Mouse (Mus musculus) CH12.LX (cell line): ENCODE results near the gene Fez2. TPM values are rescaled to one million over a fixed set of nuclear protein-coding genes. Genes with fewer than 3 reads are reported as not detected.

ENCODE experiments used
- DNase-seq: peaks from one replicate; pipeline ENCODE4 v3.0.0-alpha.2; 2013; ENCODE audit errors: extremely low read depth
- H3K27ac ChIP-seq: 2 replicates; pipeline ENCODE4 v1.5.1; 2012; ENCODE audit warnings: low read depth, mild to moderate bottlenecking, control low read depth, moderate library complexity; ENCODE audit not compliant: insufficient read depth
- H3K27me3 ChIP-seq: replicated peaks from 2 replicates; pipeline ENCODE3; 2012; ENCODE audit warnings: inconsistent platforms
- H3K36me3 ChIP-seq, 2 experiments: replicated peaks in 1 of 2; 2 replicates each; pipeline versions ENCODE3 to v1.6.1; 2012; ENCODE audit warnings: inconsistent platforms in 1 of 2, low read length in 1 of 2, mild to moderate bottlenecking in 1 of 2, mixed read lengths in 1 of 2, moderate library complexity in 1 of 2; ENCODE audit not compliant: control insufficient read depth in 1 of 2, insufficient read depth in 1 of 2
- H3K4me1 ChIP-seq, 2 experiments: 2 replicates each; pipeline ENCODE4 v1.6.1; 2012; ENCODE audit warnings: inconsistent platforms in 1 of 2, moderate library complexity in 1 of 2; ENCODE audit not compliant: insufficient read depth in 2 of 2, control insufficient read depth in 1 of 2
- H3K4me2 ChIP-seq: 2 replicates; pipeline ENCODE4 v1.6.1; 2012; ENCODE audit warnings: low read depth, mild to moderate bottlenecking, control low read depth; ENCODE audit not compliant: poor library complexity, insufficient read depth, severe bottlenecking
- H3K4me3 ChIP-seq, 3 experiments: fragments of 150-350 bp in 1 of 3; sonication (generic) in 1 of 3; replicated peaks in 1 of 3; 2 replicates each; pipeline versions ENCODE3 to v1.5.1; 2011 to 2012; ENCODE audit warnings: low read depth in 2 of 3, low read length in 2 of 3, mild to moderate bottlenecking in 2 of 3, moderate library complexity in 2 of 3, control low read depth in 1 of 3, improper control_type of control experiment in 1 of 3, inconsistent platforms in 1 of 3, mixed read lengths in 1 of 3; ENCODE audit not compliant: poor library complexity in 1 of 3
- H3K79me2 ChIP-seq: replicated peaks from 2 replicates; pipeline ENCODE4 v1.6.1; 2012; ENCODE audit warnings: mild to moderate bottlenecking, moderate library complexity; ENCODE audit not compliant: control insufficient read depth, poor library complexity, insufficient read depth, severe bottlenecking; ENCODE audit errors: extremely low read depth
- H3K9ac ChIP-seq: 2 replicates; pipeline ENCODE4 v1.6.1; 2012; ENCODE audit warnings: low read depth, mild to moderate bottlenecking, control low read depth, moderate library complexity; ENCODE audit not compliant: insufficient read depth
- H3K9me3 ChIP-seq: replicated peaks from 2 replicates; pipeline ENCODE3; 2012; ENCODE audit warnings: low read length, inconsistent platforms, mixed read lengths
- BHLHE40 ChIP-seq: IDR thresholded peaks from 2 replicates; pipeline ENCODE4 v1.6.1; 2011; ENCODE audit warnings: mild to moderate bottlenecking, low read depth, low read length, improper control_type of control experiment
- CHD1 ChIP-seq: IDR thresholded peaks from 2 replicates; pipeline ENCODE4 v1.6.1; 2012; ENCODE audit warnings: low read depth, low read length, improper control_type of control experiment, inconsistent platforms
- CHD2 ChIP-seq: IDR thresholded peaks from 2 replicates; pipeline ENCODE4 v1.6.1; 2011; ENCODE audit warnings: low read length, improper control_type of control experiment
- CTCF ChIP-seq, 2 experiments: IDR thresholded peaks in 1 of 2; conservative IDR thresholded peaks in 1 of 2; 2 replicates each; pipeline ENCODE4 v1.5.1; 2011 to 2012; ENCODE audit warnings: low read depth in 2 of 2, low read length in 2 of 2, improper control_type of control experiment in 1 of 2, inconsistent platforms in 1 of 2, mild to moderate bottlenecking in 1 of 2, moderate library complexity in 1 of 2
- E2F4 ChIP-seq: IDR thresholded peaks from 2 replicates; pipeline ENCODE4 v1.6.1; 2011; ENCODE audit warnings: low read depth, low read length, improper control_type of control experiment; ENCODE audit not compliant: insufficient replicate concordance
- ELF1 ChIP-seq: IDR thresholded peaks from 2 replicates; pipeline ENCODE4 v1.6.1; 2014; ENCODE audit warnings: low read depth, mild to moderate bottlenecking, inconsistent platforms, low read length, improper control_type of control experiment
- EP300 ChIP-seq: IDR thresholded peaks from 2 replicates; pipeline ENCODE4 v1.6.1; 2011; ENCODE audit warnings: low read length, improper control_type of control experiment
- ETS1 ChIP-seq: conservative IDR thresholded peaks from 2 replicates; pipeline ENCODE4 v1.6.1; 2012; ENCODE audit warnings: low read depth, mild to moderate bottlenecking, inconsistent platforms, low read length, improper control_type of control experiment, moderate library complexity
- GABPA ChIP-seq: IDR thresholded peaks from 2 replicates; pipeline ENCODE4 v1.6.1; 2012; ENCODE audit warnings: low read depth, low read length, improper control_type of control experiment, inconsistent platforms; ENCODE audit not compliant: insufficient replicate concordance
- HCFC1 ChIP-seq: IDR thresholded peaks from 2 replicates; pipeline ENCODE4 v1.6.1; 2012; ENCODE audit warnings: low read depth, mild to moderate bottlenecking, inconsistent platforms, low read length, improper control_type of control experiment
- IRF4 ChIP-seq: IDR thresholded peaks from 2 replicates; pipeline ENCODE4 v1.6.1; 2014; ENCODE audit warnings: low read depth, mild to moderate bottlenecking, inconsistent platforms, low read length, improper control_type of control experiment
- JUN ChIP-seq: IDR thresholded peaks from 2 replicates; pipeline ENCODE4 v1.6.1; 2011; ENCODE audit warnings: low read depth, mild to moderate bottlenecking, low read length, improper control_type of control experiment, moderate library complexity; ENCODE audit not compliant: insufficient read depth
- JUND ChIP-seq: conservative IDR thresholded peaks from 2 replicates; pipeline ENCODE4 v1.6.1; 2011; ENCODE audit warnings: low read depth, low read length, improper control_type of control experiment
- KAT2A ChIP-seq: IDR thresholded peaks from 2 replicates; pipeline ENCODE4 v1.6.1; 2012; ENCODE audit warnings: low read length, improper control_type of control experiment, inconsistent platforms; ENCODE audit not compliant: insufficient replicate concordance
- MAFK ChIP-seq: IDR thresholded peaks from 2 replicates; pipeline ENCODE4 v1.6.1; 2011; ENCODE audit warnings: low read length, improper control_type of control experiment; ENCODE audit not compliant: insufficient replicate concordance
- MAX ChIP-seq: IDR thresholded peaks from 2 replicates; pipeline ENCODE4 v1.6.1; 2011; ENCODE audit warnings: low read length, improper control_type of control experiment
- MAZ ChIP-seq: IDR thresholded peaks from 2 replicates; pipeline ENCODE4 v1.6.1; 2012; ENCODE audit warnings: low read depth, mild to moderate bottlenecking, inconsistent platforms, low read length, improper control_type of control experiment, moderate library complexity
- MEF2A ChIP-seq: IDR thresholded peaks from 2 replicates; pipeline ENCODE4 v1.6.1; 2014; ENCODE audit warnings: low read depth, mild to moderate bottlenecking, inconsistent platforms, low read length, improper control_type of control experiment, borderline replicate concordance
- MXI1 ChIP-seq: IDR thresholded peaks from 2 replicates; pipeline ENCODE4 v1.6.1; 2011; ENCODE audit warnings: mild to moderate bottlenecking, low read depth, low read length, improper control_type of control experiment
- MYC ChIP-seq: IDR thresholded peaks from 2 replicates; pipeline ENCODE4 v1.6.1; 2011; ENCODE audit warnings: low read depth, mild to moderate bottlenecking, improper control_type of control experiment, low read length
- NELFE ChIP-seq: IDR thresholded peaks from 2 replicates; pipeline ENCODE4 v1.6.1; 2011; ENCODE audit warnings: low read depth, low read length, improper control_type of control experiment
- NRF1 ChIP-seq: IDR thresholded peaks from 2 replicates; pipeline ENCODE4 v1.6.1; 2014; ENCODE audit warnings: low read depth, mild to moderate bottlenecking, inconsistent platforms, low read length, improper control_type of control experiment, moderate library complexity
- PAX5 ChIP-seq: IDR thresholded peaks from 2 replicates; pipeline ENCODE4 v1.6.1; 2012; ENCODE audit warnings: low read length, inconsistent platforms, mixed read lengths
- POLR2A ChIP-seq: IDR thresholded peaks from 2 replicates; pipeline ENCODE4 v1.6.1; 2011; ENCODE audit warnings: low read depth, mild to moderate bottlenecking, improper control_type of control experiment, low read length
- POLR2AphosphoS2 ChIP-seq: IDR thresholded peaks from 2 replicates; pipeline ENCODE4 v1.6.1; 2011; ENCODE audit warnings: low read depth, low read length, improper control_type of control experiment
- RAD21 ChIP-seq: IDR thresholded peaks from 2 replicates; pipeline ENCODE4 v1.6.1; 2011; ENCODE audit warnings: low read depth, mild to moderate bottlenecking, low read length, improper control_type of control experiment, moderate library complexity
- RCOR1 ChIP-seq: conservative IDR thresholded peaks from 2 replicates; pipeline ENCODE4 v1.6.1; 2012; ENCODE audit warnings: low read depth, mild to moderate bottlenecking, inconsistent platforms, low read length, improper control_type of control experiment
- SIN3A ChIP-seq: IDR thresholded peaks from 2 replicates; pipeline ENCODE4 v1.6.1; 2012; ENCODE audit warnings: low read length, improper control_type of control experiment, inconsistent platforms
- SMC3 ChIP-seq: IDR thresholded peaks from 2 replicates; pipeline ENCODE4 v1.6.1; 2011; ENCODE audit warnings: low read depth, low read length, improper control_type of control experiment
- TBP ChIP-seq: conservative IDR thresholded peaks from 2 replicates; pipeline ENCODE4 v1.6.1; 2011; ENCODE audit warnings: low read depth, low read length, improper control_type of control experiment
- TCF12 ChIP-seq: IDR thresholded peaks from 2 replicates; pipeline ENCODE4 v1.6.1; 2014; ENCODE audit warnings: low read depth, mild to moderate bottlenecking, inconsistent platforms, low read length, improper control_type of control experiment
- UBTF ChIP-seq: IDR thresholded peaks from 2 replicates; pipeline ENCODE4 v1.6.1; 2012; ENCODE audit warnings: low read depth, mild to moderate bottlenecking, inconsistent platforms, low read length, improper control_type of control experiment, moderate library complexity
- USF1 ChIP-seq: IDR thresholded peaks from 2 replicates; pipeline ENCODE4 v1.6.1; 2014; ENCODE audit warnings: low read depth, mild to moderate bottlenecking, inconsistent platforms, low read length, improper control_type of control experiment
- USF2 ChIP-seq: conservative IDR thresholded peaks from 2 replicates; pipeline ENCODE4 v1.6.1; 2011; ENCODE audit warnings: low read depth, low read length, improper control_type of control experiment
- ZC3H11A ChIP-seq: IDR thresholded peaks from 2 replicates; pipeline ENCODE4 v1.6.1; 2012; ENCODE audit warnings: low read depth, mild to moderate bottlenecking, inconsistent platforms, low read length, improper control_type of control experiment
- ZKSCAN1 ChIP-seq: IDR thresholded peaks from 2 replicates; pipeline ENCODE4 v1.6.1; 2012; ENCODE audit warnings: low read depth, inconsistent platforms, low read length, improper control_type of control experiment, borderline replicate concordance
- ZMIZ1 ChIP-seq: IDR thresholded peaks from 2 replicates; pipeline ENCODE4 v1.6.1; 2012; ENCODE audit warnings: low read depth, mild to moderate bottlenecking, inconsistent platforms, low read length, improper control_type of control experiment
- ZNF384 ChIP-seq: IDR thresholded peaks from 2 replicates; pipeline ENCODE4 v1.6.1; 2012; ENCODE audit warnings: low read depth, low read length, improper control_type of control experiment, inconsistent platforms
- dilution Hi-C: fragments of 300-500 bp; cut with MboI; formaldehyde crosslinking; loops from 2 replicates; pipeline ENCODE4 v1.14.3; 2020; ENCODE audit warnings: low sequenced_read_pairs; ENCODE audit not compliant: extremely low pct_unique_long_range_greater_than_20kb, extremely low pct_ligation_motif_present
- in situ Hi-C: fragments of 300-500 bp; cut with MboI; formaldehyde crosslinking; loops from 3 replicates; pipeline ENCODE4 v1.14.3; 2019; ENCODE audit warnings: low sequenced_read_pairs, low pct_ligation_motif_present, low pct_unique_long_range_greater_than_20kb, mixed read lengths
- polyA plus RNA-seq: library from polyadenylated mRNA; unstranded; fragments of >175 nt; gene quantifications from 2 replicates; pipeline ENCODE4 v1.2.1, GENCODE M21; 2012; ENCODE audit warnings: low read depth; ENCODE audit not compliant: insufficient read length
- total RNA-seq, 2 experiments: library from RNA; depleted of rRNA; stranded (reverse); fragments of 300-350 nt in 1 of 2; fragments of >200 nt in 1 of 2; gene quantifications; 2 replicates each; pipeline ENCODE4 v1.2.3; 2012 to 2014

Gene Fez2
- total and polyA plus RNA-seq, 3 experiments, result 13.5 to 18.7 (median 14.2) TPM

DNA sequence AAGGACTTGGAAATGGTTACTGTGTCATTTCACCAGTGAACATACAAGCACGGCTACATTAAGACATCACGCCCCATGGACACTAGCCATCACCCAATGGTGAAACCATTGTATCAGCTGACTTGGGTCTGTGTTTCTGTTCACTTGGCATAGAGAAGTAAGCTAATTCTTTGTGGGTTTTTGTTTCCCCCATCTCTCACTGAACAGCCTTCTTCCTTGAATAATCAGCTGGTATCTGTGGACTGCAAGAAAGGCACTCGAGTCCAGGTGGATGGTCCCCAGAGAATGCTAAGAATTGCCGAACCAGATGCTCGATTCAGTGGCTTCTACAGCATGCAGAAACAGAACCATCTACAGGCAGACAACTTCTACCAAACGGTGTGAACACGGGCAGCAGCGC is 44.1 kb downstream of the Fez2 start:
- dilution Hi-C loops, result no loop called here
- H3K36me3 ChIP-seq, result peaks cover 44 to 76% of the 10 kb centered on the region in 2 experiments

DNA sequence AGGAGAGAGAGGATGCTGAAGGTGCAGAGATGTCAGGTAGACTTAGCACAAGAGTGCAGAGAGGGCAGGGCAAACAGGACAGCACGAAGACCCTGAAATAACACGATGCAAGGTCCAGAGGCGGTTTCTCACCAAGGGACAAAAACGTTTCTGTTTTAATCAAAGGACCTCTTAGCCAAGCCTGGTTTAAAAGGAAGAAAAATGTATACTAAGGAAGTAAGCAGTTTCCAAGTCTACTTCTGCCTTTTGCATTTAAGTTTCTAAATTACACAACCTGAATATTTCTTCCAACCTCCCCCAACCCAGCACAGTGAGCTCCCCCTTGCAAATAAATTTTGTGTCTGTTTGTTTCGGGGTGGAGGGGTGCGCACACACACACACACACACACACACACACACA is 44.8 kb downstream of the Fez2 start:
- in situ Hi-C loops, result no loop called here
- 0 out of 2 replicates have a peak, but pooled peaks have one; percentile 24 for TF ChIP-seq CHD2
- TF ChIP-seq IRF4, result peak; percentile 60; the same call in 1 of the 2 replicates
- TF ChIP-seq ETS1, result no peak
- TF ChIP-seq PAX5, result no peak
- peak; percentile 39 for TF ChIP-seq EP300
- H3K9me3 ChIP-seq, result no peaks in the 10 kb centered on the region
- no peaks in the 10 kb centered on the region for H3K79me2 ChIP-seq
- H3K36me3 ChIP-seq, result peaks cover 45 to 76% of the 10 kb centered on the region in 2 experiments
- H3K27me3 ChIP-seq, result no peaks in the 10 kb centered on the region
- DNase-seq, result no peak
- H3K4me3 ChIP-seq, result peak overlapping the region in 1 of 3 experiments; percentile 19
- peak overlapping the region; percentile 92 for H3K27ac ChIP-seq
- dilution Hi-C loops, result no loop called here
- peaks cover 13 to 39% of the 10 kb centered on the region in 2 experiments for H3K4me1 ChIP-seq
- peak overlapping the region; percentile 69 for H3K4me2 ChIP-seq
- no peak overlapping the region for H3K9ac ChIP-seq

More for the DNA sequence above, 44.1 kb downstream of the Fez2 start:
- peak overlapping the region; percentile 69 for H3K4me2 ChIP-seq
- H3K27ac ChIP-seq, result peak overlapping the region; percentile 92
- no peaks in the 10 kb centered on the region for H3K27me3 ChIP-seq
- no peaks in the 10 kb centered on the region for H3K9me3 ChIP-seq
- peak; percentile 76 for DNase-seq
- peaks cover 13 to 39% of the 10 kb centered on the region in 2 experiments for H3K4me1 ChIP-seq
- H3K9ac ChIP-seq, result peak overlapping the region; percentile 6; the same call in 1 of the 2 replicates
- no peak overlapping the region for H3K4me3 ChIP-seq
- TF ChIP-seq MAFK (no peak), MXI1 (no peak; the same call in 1 of the 2 replicates), ZC3H11A (no peak), ZNF384 (no peak), SMC3 (peak; percentile 28), JUND (no peak), GABPA (no peak), MAZ (no peak), USF2 (0 out of 2 replicates have a peak, but pooled peaks have one; percentile 14), MYC (peak; percentile 53; the same call in 1 of the 2 replicates), ZMIZ1 (no peak), E2F4 (no peak), ZKSCAN1 (no peak), UBTF (no peak), CTCF (conservative IDR thresholded peaks at IDR 0.05 in 1 of 2, IDR thresholded peaks at IDR 0.05 in 1 of 2; ENCODE audit: low read depth in 2 of 2, low read length in 2 of 2) (no peak), CHD1 (no peak), KAT2A (0 out of 2 replicates have a peak, but pooled peaks have one; percentile 15), NELFE (no peak), RCOR1 (no peak), JUN (no peak), POLR2AphosphoS2 (no peak), EP300 (peak; percentile 74), MEF2A (no peak), RAD21 (peak; percentile 10), MAX (peak; percentile 43; the same call in 1 of the 2 replicates), SIN3A (peak; percentile 85), HCFC1 (no peak), POLR2A (no peak), CHD2 (no peak), USF1 (peak; percentile 4; the same call in 1 of the 2 replicates), ELF1 (0 out of 2 replicates have a peak, but pooled peaks have one; percentile 9), IRF4 (peak; percentile 61), TCF12 (peak; percentile 76; the same call in 1 of the 2 replicates), TBP (peak; percentile 55; the same call in 1 of the 2 replicates), ETS1 (peak; percentile 95), BHLHE40 (no peak; the same call in 1 of the 2 replicates), NRF1 (no peak), PAX5 (no peak)
- no peaks in the 10 kb centered on the region for H3K79me2 ChIP-seq
- in situ Hi-C loops, result no loop called here
